Mouse (Mus musculus) midbrain, embryonic 14.5 days (tissue): ENCODE measurements around the gene Vmn1r188. TPM values are rescaled to one million over a fixed set of nuclear protein-coding genes. Genes with fewer than 3 reads are reported as not detected.
A peak's percentile ranks its signal among the peaks of the same experiment; 100 is the strongest.
"Not testable (repeated sequence)": the region's sequence is repeated elsewhere in the genome, so short reads cannot be mapped to it uniquely, and the experiment has no call there.

ENCODE experiments used
- ATAC-seq: fragments of 200-750 bp; cut with Nextera tagmentation; 2 replicates; pipeline ENCODE4 v1.8.0; 2017; ENCODE audit warnings: moderate number of reproducible peaks, moderate library complexity; ENCODE audit not compliant: low FRiP score, low TSS enrichment
- DNase-seq: peaks from one replicate; pipeline ENCODE4 v3.0.0-alpha.2; 2015
- H3K27ac ChIP-seq: fragments of 300-500 bp; sonication (generic); replicated peaks from 2 replicates; pipeline ENCODE4 v1.5.1; 2014; ENCODE audit warnings: mild to moderate bottlenecking, low read depth, low read length, moderate library complexity
- H3K27me3 ChIP-seq: fragments of 300-500 bp; sonication (generic); 2 replicates; pipeline ENCODE4 v1.6.1; 2014; ENCODE audit warnings: low read length, control low read depth, mixed read lengths; ENCODE audit not compliant: control insufficient read depth, insufficient read depth
- H3K36me3 ChIP-seq: fragments of 300-500 bp; sonication (generic); 2 replicates; pipeline ENCODE4 v1.6.1; 2014; ENCODE audit warnings: low read length, control low read depth; ENCODE audit not compliant: control insufficient read depth, insufficient read depth
- H3K4me1 ChIP-seq: fragments of 300-500 bp; sonication (generic); 2 replicates; pipeline ENCODE4 v1.6.1; 2014; ENCODE audit warnings: mild to moderate bottlenecking, antibody characterized with exemption, low read length, control low read depth; ENCODE audit not compliant: control insufficient read depth, insufficient read depth
- H3K4me2 ChIP-seq: fragments of 300-500 bp; sonication (generic); 2 replicates; pipeline ENCODE4 v1.6.1; 2014; ENCODE audit warnings: mild to moderate bottlenecking, low read length, moderate library complexity
- H3K4me3 ChIP-seq: fragments of 300-500 bp; sonication (generic); replicated peaks from 2 replicates; pipeline ENCODE4 v1.5.1; 2014; ENCODE audit warnings: low read depth, low read length
- H3K9ac ChIP-seq: fragments of 300-500 bp; sonication (generic); replicated peaks from 2 replicates; pipeline ENCODE4 v1.6.1; 2014; ENCODE audit warnings: mild to moderate bottlenecking, low read length, moderate library complexity
- H3K9me3 ChIP-seq: fragments of 300-500 bp; sonication (generic); 2 replicates; pipeline ENCODE4 v1.6.1; 2016; ENCODE audit warnings: low read length, control low read depth, mixed read lengths; ENCODE audit not compliant: control insufficient read depth
- WGBS: fragments of 180-500 bp; shearing (Covaris S2); extraction: QIAGEN DNeasy Blood & Tissue Kit; methylation state at CpG from one replicate; pipeline ENCODE4 v1.1.7; 2014; 5-methylcytosine and 5-hydroxymethylcytosine counted together
- polyA plus RNA-seq: library from polyadenylated mRNA; unstranded; fragments of >200 nt; fragmentation: Nextera tagmentation; extraction: Ambion mirVana; gene quantifications from 2 replicates; pipeline ENCODE4 v1.2.1, GENCODE M21; 2014

The Vmn1r188 gene
- polyA plus RNA-seq, 1 experiment from 2014 or later = not detected

GRCm38 (mm10) chr13:22039951-22040463, 44.2 kb upstream of the Vmn1r188 start:
- ATAC-seq = no peak
- H3K4me2 ChIP-seq = peak overlapping the region; percentile 73
- 7% methylated on average over 2 of the region's 2 CpGs for WGBS
- peaks cover 24% of the 10 kb centered on the region for H3K4me1 ChIP-seq
- H3K9me3 ChIP-seq = no peaks in the 10 kb centered on the region
- H3K27ac ChIP-seq = peak overlapping the region; percentile 60
- no peaks in the 10 kb centered on the region for H3K36me3 ChIP-seq
- H3K9ac ChIP-seq = no peak overlapping the region
- no peaks in the 10 kb centered on the region for H3K27me3 ChIP-seq
- DNase-seq = no peak
- H3K4me3 ChIP-seq = peak overlapping the region; percentile 36; the same call in 1 of the 2 replicates

GRCm38 (mm10) chr13:22040464-22041141, 43.6 kb upstream of the Vmn1r188 start:
- Histone ChIP-seq H3K27me3 (no peaks in the 10 kb centered on the region), H3K36me3 (no peaks in the 10 kb centered on the region), H3K27ac (peak overlapping the region; percentile 81), H3K9me3 (no peaks in the 10 kb centered on the region), H3K4me3 (peak overlapping the region; percentile 36), H3K4me2 (peak overlapping the region; percentile 73), H3K9ac (peak overlapping the region; percentile 47), H3K4me1 (peaks cover 24% of the 10 kb centered on the region)
- under 1% methylated on average over 19 of the region's 24 CpGs for WGBS
- peak; percentile 12; the same call in 1 of the 2 replicates for ATAC-seq
- peak; percentile 41 for DNase-seq

DNA sequence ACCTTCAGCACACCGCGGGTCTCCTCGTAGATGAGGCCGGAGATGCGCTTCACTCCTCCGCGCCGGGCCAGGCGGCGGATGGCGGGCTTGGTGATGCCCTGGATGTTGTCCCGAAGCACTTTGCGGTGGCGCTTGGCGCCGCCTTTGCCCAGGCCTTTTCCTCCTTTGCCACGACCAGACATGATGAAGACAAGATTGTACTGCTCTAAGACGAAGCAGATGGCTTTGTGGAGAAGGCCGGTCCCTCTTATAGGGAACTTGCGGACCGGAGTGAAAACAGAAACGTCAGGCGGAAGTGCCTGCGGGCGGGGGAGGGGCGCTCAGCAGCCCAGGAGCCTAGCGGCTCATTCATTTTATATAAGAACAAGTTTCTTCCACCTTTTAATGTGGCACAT, 43.1 kb upstream of the Vmn1r188 start, which contains the start of gene Hist1h4i:
Gene Hist1h4i (minus strand): TSS at position 221 of the 395 bp plus-strand sequence.
- not testable (repeated sequence) for H3K9me3 ChIP-seq, H3K27me3 ChIP-seq, H3K36me3 ChIP-seq
- DNase-seq = peak; percentile 96
- WGBS = under 1% methylated on average over 24 of the region's 27 CpGs
- Histone ChIP-seq H3K27ac (peak within 1 kb of the TSS; percentile 81), H3K4me1 (peaks cover 23% of the 10 kb centered on the region), H3K4me3 (peak within 1 kb of the TSS; percentile 36), H3K4me2 (peak within 1 kb of the TSS; percentile 73), H3K9ac (peak within 1 kb of the TSS; percentile 47)
- ATAC-seq = peak; percentile 72

GRCm38 (mm10) chr13:22041651-22042567, 42.3 kb upstream of the Vmn1r188 start:
- ATAC-seq = no peak

GRCm38 (mm10) chr13:22042568-22043502, 41.4 kb upstream of the Vmn1r188 start, which contains the start of the genes Hist1h2ag and Hist1h2bj:
TSS of gene Hist1h2ag (minus strand) at chr13:22042944.
TSS of gene Hist1h2bj (plus strand) at chr13:22043214.
- Histone ChIP-seq H3K4me1 (peaks cover 17% of the 10 kb centered on the region), H3K9ac (peak within 1 kb of the TSS; percentile 43; the same call in 1 of the 2 replicates), H3K4me3 (peak within 1 kb of the TSS; percentile 38), H3K27ac (peak within 1 kb of the TSS; percentile 72), H3K4me2 (peak within 1 kb of the TSS; percentile 73)
- ATAC-seq (peak; percentile 91), DNase-seq (peak; percentile 98)
- under 1% methylated on average over 42 of the region's 80 CpGs for WGBS
- not testable (repeated sequence) for H3K27me3 ChIP-seq, H3K9me3 ChIP-seq, H3K36me3 ChIP-seq

More at GRCm38 (mm10) chr13:22041651-22042567, 42.3 kb upstream of the Vmn1r188 start:
- Histone ChIP-seq H3K9me3 (no peaks in the 10 kb centered on the region), H3K27ac (peak overlapping the region; percentile 72), H3K4me1 (peaks cover 17% of the 10 kb centered on the region), H3K36me3 (no peaks in the 10 kb centered on the region), H3K27me3 (no peaks in the 10 kb centered on the region), H3K9ac (peak overlapping the region; percentile 36; the same call in 1 of the 2 replicates), H3K4me2 (peak overlapping the region; percentile 73), H3K4me3 (peak overlapping the region; percentile 32)
- 2% methylated on average over 13 of the region's 13 CpGs for WGBS
- DNase-seq = no peak

DNA sequence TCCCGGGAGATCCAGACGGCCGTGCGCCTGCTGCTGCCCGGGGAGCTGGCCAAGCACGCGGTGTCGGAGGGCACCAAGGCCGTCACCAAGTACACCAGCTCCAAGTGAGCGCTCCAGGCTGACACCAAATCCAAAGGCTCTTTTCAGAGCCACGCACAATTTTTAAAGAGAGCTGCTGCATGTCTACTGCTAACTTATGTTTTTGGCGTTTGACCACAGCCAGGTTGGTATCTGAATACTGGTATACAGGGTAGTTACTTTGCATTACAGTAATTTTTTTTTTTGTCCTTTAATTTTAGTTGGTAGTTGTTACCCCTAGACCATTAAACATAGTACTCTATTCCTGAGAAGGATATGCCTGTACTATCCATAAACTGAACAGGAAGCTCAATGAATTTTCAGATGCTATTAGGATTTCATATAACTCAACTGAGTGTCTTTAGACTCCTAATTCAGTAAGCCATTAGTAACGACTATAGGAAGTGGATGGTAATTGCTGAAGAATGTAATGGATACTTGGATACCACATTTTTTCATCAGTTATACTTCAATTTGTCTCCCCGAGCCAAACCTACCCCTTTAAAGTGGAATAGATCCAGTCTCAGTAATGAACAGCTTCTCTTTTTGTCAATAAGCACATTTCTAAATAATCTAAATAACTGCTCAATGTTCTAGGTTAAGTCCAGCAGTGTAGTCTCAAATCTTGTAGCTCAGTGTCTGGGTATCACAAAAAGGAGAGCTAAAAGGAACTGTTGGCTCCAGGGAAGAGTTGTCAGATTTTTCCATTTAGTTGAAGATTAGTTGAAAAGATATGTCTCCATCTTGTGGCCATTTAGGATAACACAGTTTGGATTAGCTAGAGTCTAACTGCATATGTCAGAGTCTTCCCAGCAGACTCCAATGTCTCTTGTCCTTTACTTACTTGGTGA, 40.5 kb upstream of the Vmn1r188 start:
- H3K4me2 ChIP-seq = peak overlapping the region; percentile 73
- H3K9me3 ChIP-seq = no peaks in the 10 kb centered on the region
- peak overlapping the region; percentile 71 for H3K27ac ChIP-seq
- ATAC-seq (peak; percentile 3; the same call in 1 of the 2 replicates), DNase-seq (peak; percentile 88)
- peaks cover 17% of the 10 kb centered on the region for H3K4me1 ChIP-seq
- peak overlapping the region; percentile 38 for H3K4me3 ChIP-seq
- no peaks in the 10 kb centered on the region for H3K36me3 ChIP-seq
- no peaks in the 10 kb centered on the region for H3K27me3 ChIP-seq
- peak overlapping the region; percentile 43; the same call in 1 of the 2 replicates for H3K9ac ChIP-seq
- whole genome bisulfite sequencing = under 1% methylated on average over 10 of the region's 14 CpGs

- no peak for DNase-seq
- peak overlapping the region; percentile 73; the same call in 1 of the 2 replicates for H3K4me2 ChIP-seq
- 87% methylated on average over 6 of the region's 6 CpGs for whole genome bisulfite sequencing
Measured at GRCm38 (mm10) chr13:22044432-22045155, 39.6 kb upstream of the Vmn1r188 start.

More at GRCm38 (mm10) chr13:22044432-22045155, 39.6 kb upstream of the Vmn1r188 start:
- ATAC-seq = no peak
- H3K4me1 ChIP-seq = peaks cover 18% of the 10 kb centered on the region
- no peak overlapping the region for H3K4me3 ChIP-seq
- no peak overlapping the region for H3K27ac ChIP-seq
- no peaks in the 10 kb centered on the region for H3K27me3 ChIP-seq
- H3K36me3 ChIP-seq = no peaks in the 10 kb centered on the region
- no peaks in the 10 kb centered on the region for H3K9me3 ChIP-seq
- no peak overlapping the region for H3K9ac ChIP-seq
